Mouse (Mus musculus) testis, adult 2 months (tissue): ENCODE data around the gene Unc13a.

Experiments used
- CTCF ChIP-seq: fragments of 200-500 bp; IDR thresholded peaks from 2 replicates; pipeline ENCODE4 v1.5.1; 2012; ENCODE audit warnings: low read depth, mild to moderate bottlenecking, inconsistent platforms, low read length, moderate library complexity; ENCODE audit not compliant: control insufficient read depth, insufficient read depth, insufficient replicate concordance
- POLR2A ChIP-seq: fragments of 200-500 bp; IDR thresholded peaks from 2 replicates; pipeline ENCODE4 v1.6.1; 2012; ENCODE audit warnings: low read depth, mild to moderate bottlenecking, inconsistent platforms, low read length, moderate library complexity; ENCODE audit not compliant: control insufficient read depth

DNA sequence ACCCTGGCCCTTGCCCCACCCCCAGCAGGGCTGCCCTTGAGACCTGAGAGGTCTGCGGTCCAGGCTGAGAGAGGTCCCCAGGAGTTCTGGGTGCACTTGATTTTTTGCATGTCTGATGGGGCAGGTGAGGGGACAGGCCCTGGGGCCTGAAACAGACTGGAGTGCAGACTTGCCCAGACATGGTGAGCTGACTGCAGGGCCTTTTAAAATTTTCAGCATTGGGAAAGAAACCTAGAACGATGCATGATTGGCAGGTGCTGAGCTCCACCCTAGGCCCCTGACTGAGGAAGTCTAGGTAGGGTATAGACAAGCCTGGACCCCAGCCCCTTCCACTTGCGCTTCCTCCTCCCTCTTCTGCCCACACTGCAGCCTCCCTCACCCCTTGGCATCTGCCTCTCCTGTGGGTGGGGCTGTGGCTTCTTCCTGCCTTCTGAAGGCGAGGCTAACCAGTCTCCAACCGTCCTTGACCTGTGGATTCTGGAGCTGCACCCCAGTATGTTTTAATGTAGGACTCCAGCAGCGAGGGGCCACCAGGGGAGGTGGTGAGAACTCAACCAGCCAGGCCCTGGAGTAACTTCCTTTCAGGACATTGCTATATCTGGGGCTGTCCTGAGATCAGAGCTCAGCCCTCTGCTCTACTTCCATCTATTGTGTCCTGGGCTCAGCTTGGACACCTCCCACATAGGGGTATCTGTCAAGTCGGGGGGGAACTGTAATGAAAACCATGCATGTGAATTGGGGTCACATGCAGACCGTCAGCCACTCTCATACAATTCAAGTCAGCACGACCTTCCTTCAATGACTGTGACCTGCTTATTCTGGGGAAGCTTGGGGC, 44.1 kb downstream of the Unc13a start:
- TF ChIP-seq CTCF (no peak), POLR2A (no peak)
